Mouse (Mus musculus) thymus, adult 2 months (tissue): Measurements from ENCODE around the gene Dab1.

Experiments used
- CTCF ChIP-seq: fragments of 200-500 bp; IDR thresholded peaks from 2 replicates; pipeline ENCODE4 v1.5.1; 2012; ENCODE audit warnings: mild to moderate bottlenecking, control low read depth, low read length, moderate library complexity, borderline replicate concordance; ENCODE audit not compliant: control insufficient read depth, poor library complexity, insufficient read depth; ENCODE audit errors: extremely low read depth
- POLR2A ChIP-seq: fragments of 200-500 bp; IDR thresholded peaks from 2 replicates; pipeline ENCODE4 v1.6.1; 2012; ENCODE audit warnings: mild to moderate bottlenecking, low read length, control low read depth, moderate library complexity; ENCODE audit not compliant: control insufficient read depth, poor library complexity, insufficient read depth; ENCODE audit errors: extremely low read depth

- TF ChIP-seq CTCF (no peak), POLR2A (no peak)
Observed at GRCm38 (mm10) chr4:103726486-103726885, 107.3 kb downstream of the Dab1 start.
